Mouse (Mus musculus): ENCODE results near the gene Suds3. TPM values are rescaled to one million over a fixed set of nuclear protein-coding genes. Genes with fewer than 3 reads are reported as not detected.

Suds3 gene
- total and polyA plus RNA-seq, 2 experiments from 2014 or later = 68.1 to 83.4 TPM

DNA sequence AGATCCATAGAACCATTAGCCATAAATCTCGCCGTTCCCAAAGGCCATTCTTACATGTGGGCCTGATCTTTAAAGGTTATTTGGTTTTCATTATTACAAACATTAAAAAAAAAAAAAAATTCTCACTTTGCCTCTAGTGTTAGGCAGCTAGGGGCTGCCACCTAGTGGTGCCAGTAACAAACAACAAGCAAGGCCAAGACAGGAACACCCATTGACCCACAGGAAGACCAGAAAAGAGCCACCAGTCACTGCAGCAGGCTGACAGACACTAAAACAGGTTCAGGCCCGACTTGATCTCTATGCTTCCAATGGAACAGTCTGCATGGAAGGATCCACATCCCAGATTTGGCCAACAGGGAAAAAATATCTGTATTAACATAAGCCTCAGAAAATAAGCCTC, 19.2 kb downstream of the Suds3 start:
- WGBS = 49% methylated on average over 3 of the region's 3 CpGs
- TF ChIP-seq CTCF (IDR thresholded peaks at IDR 0.05; ENCODE audit: low read depth) = peak; percentile 91
- ATAC-seq (no peak), DNase-seq (ENCODE audit: low spot score) (peak; percentile 78)
- Histone ChIP-seq H3K4me3 (ENCODE audit: low read length) (no peak overlapping the region), H3K36me3 (ENCODE audit: insufficient read depth, low read length) (peaks cover 48% of the 10 kb centered on the region), H3K9me3 (ENCODE audit: low read length) (no peaks in the 10 kb centered on the region), H3K4me2 (ENCODE audit: low read depth, low read length) (no peak overlapping the region), H3K9ac (replicated peaks; ENCODE audit: low read length) (no peak overlapping the region), H3K27me3 (ENCODE audit: insufficient read depth, low read length) (no peaks in the 10 kb centered on the region), H3K27ac (no peak overlapping the region), H3K4me1 (ENCODE audit: insufficient read depth, low read length) (no peaks in the 10 kb centered on the region)

DNA sequence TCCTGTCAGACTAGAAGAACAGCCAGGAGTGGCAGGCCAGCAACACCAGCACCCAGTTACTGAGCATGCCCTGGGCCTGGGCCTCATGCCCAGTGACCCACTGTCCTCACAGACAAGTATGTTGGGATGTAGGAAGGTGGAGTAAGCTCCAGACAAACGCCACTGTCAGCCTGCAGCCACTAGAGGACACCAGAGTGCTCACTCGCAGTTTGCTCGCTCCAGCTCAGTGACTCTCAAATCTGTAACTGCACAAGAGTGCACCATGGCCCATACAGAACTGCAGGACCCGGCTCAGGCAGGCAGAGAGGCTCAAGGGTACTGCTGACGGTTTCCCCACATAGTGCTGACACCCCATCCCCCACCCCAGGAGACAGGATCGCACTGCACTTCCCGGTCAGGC, 21.5 kb downstream of the Suds3 start:
- H3K27ac ChIP-seq = no peak overlapping the region
- H3K27me3 ChIP-seq (ENCODE audit: insufficient read depth, low read length) = no peaks in the 10 kb centered on the region
- H3K36me3 ChIP-seq (ENCODE audit: insufficient read depth, low read length) = peaks cover 47% of the 10 kb centered on the region
- H3K4me2 ChIP-seq (ENCODE audit: low read depth, low read length) = no peak overlapping the region
- DNase-seq (ENCODE audit: low spot score) (peak; percentile 80), ATAC-seq (peak; percentile 77)
- H3K9me3 ChIP-seq (ENCODE audit: low read length) = no peaks in the 10 kb centered on the region
- no peak overlapping the region for H3K4me3 ChIP-seq (ENCODE audit: low read length)
- H3K4me1 ChIP-seq (ENCODE audit: insufficient read depth, low read length) = no peaks in the 10 kb centered on the region
- WGBS = 45% methylated on average over 7 of the region's 7 CpGs
- no peak overlapping the region for H3K9ac ChIP-seq (replicated peaks; ENCODE audit: low read length)
- TF ChIP-seq CTCF (IDR thresholded peaks at IDR 0.05; ENCODE audit: low read depth) = peak; percentile 89

DNA sequence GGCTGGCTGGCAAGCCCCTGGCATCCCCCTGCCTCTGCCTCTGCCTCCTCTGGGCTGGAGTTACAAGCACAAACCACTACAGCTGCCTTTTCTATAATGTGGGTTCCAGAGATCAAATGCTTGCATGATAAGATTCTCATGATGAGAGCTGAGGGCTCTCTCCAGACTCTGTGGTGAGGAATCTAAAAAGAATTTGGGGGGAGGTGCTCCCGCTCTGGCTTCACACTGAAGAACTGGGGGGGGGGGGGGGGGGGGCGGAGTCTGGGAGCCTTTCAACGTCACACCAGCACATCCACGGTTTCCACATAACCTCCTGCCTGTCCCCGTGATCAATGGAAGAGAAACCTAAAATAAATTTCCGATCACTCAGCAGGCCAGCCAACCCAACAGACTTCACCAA, 26.1 kb downstream of the Suds3 start:
- no peaks in the 10 kb centered on the region for H3K27me3 ChIP-seq (ENCODE audit: insufficient read depth, low read length)
- no peak overlapping the region for H3K4me2 ChIP-seq (ENCODE audit: low read depth, low read length)
- H3K4me3 ChIP-seq (ENCODE audit: low read length) = no peak overlapping the region
- no peak for DNase-seq (ENCODE audit: low spot score)
- peaks cover 11% of the 10 kb centered on the region; the same call in 1 of the 2 replicates for H3K4me1 ChIP-seq (ENCODE audit: insufficient read depth, low read length)
- H3K36me3 ChIP-seq (ENCODE audit: insufficient read depth, low read length) = peaks cover 30% of the 10 kb centered on the region
- H3K27ac ChIP-seq = no peak overlapping the region
- TF ChIP-seq CTCF (IDR thresholded peaks at IDR 0.05; ENCODE audit: low read depth) = no peak
- H3K9me3 ChIP-seq (ENCODE audit: low read length) = no peaks in the 10 kb centered on the region
- ATAC-seq = no peak
- H3K9ac ChIP-seq (replicated peaks; ENCODE audit: low read length) = no peak overlapping the region
- 37% methylated on average over 4 of the region's 6 CpGs for WGBS

DNA sequence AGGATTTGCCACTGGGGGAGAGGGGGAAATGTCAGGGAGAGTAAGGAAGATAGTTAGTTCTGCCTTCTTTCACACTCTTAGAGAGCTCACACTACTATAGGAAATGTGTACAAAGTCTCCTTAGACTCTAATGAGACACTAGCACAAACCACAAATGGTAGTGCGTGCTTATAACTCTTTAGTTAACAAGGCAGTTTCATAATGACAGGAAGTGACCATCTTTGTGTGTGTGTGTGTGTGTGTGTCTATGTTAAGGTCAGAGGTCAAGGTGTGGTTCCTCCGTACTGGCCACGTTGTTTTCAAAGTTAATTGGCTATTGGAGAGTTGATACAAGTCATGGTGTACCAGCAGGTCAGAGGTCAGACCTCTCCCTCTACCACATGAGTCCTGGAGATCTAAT, 26.8 kb downstream of the Suds3 start:
- no peak overlapping the region for H3K27ac ChIP-seq
- no peaks in the 10 kb centered on the region for H3K27me3 ChIP-seq (ENCODE audit: insufficient read depth, low read length)
- H3K4me2 ChIP-seq (ENCODE audit: low read depth, low read length) = no peak overlapping the region
- H3K36me3 ChIP-seq (ENCODE audit: insufficient read depth, low read length) = peaks cover 30% of the 10 kb centered on the region
- DNase-seq (ENCODE audit: low spot score) = no peak
- H3K4me1 ChIP-seq (ENCODE audit: insufficient read depth, low read length) = peaks cover 11% of the 10 kb centered on the region; the same call in 1 of the 2 replicates
- H3K4me3 ChIP-seq (ENCODE audit: low read length) = no peak overlapping the region
- no peak overlapping the region for H3K9ac ChIP-seq (replicated peaks; ENCODE audit: low read length)
- ATAC-seq = no peak
- no peak for TF ChIP-seq CTCF (IDR thresholded peaks at IDR 0.05; ENCODE audit: low read depth)
- H3K9me3 ChIP-seq (ENCODE audit: low read length) = no peaks in the 10 kb centered on the region
- WGBS = 60% methylated on average over 3 of the region's 3 CpGs

DNA sequence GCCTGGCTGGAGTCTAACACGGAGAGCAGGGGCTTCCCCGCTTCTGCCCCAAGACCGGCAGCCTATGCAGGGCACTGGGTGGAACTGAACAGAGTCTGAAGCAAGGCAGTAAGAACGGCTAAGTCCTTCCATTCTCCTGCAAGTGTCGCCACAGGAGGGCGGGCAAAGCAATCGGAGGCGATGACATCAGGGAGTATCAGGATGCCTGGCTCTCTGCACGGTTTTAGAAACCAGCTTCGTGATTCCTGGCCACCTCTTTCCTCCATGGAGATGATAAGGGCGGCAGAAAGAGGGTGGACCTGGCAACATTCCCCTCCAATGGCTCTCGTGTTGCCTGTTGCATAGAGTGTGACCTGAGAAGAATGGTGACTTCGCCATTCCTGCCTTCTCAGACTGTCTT, 28.2 kb downstream of the Suds3 start:
- H3K27ac ChIP-seq = peak overlapping the region; percentile 11; the same call in 1 of the 2 replicates
- H3K4me3 ChIP-seq (ENCODE audit: low read length) = peak overlapping the region; percentile 16; the same call in 1 of the 2 replicates
- H3K27me3 ChIP-seq (ENCODE audit: insufficient read depth, low read length) = no peaks in the 10 kb centered on the region
- DNase-seq (ENCODE audit: low spot score) (peak; percentile 68), ATAC-seq (peak; percentile 71)
- peak overlapping the region; percentile 13; the same call in 1 of the 2 replicates for H3K9ac ChIP-seq (replicated peaks; ENCODE audit: low read length)
- H3K36me3 ChIP-seq (ENCODE audit: insufficient read depth, low read length) = peaks cover 18% of the 10 kb centered on the region
- 7% methylated on average over 13 of the region's 13 CpGs for WGBS
- no peaks in the 10 kb centered on the region for H3K9me3 ChIP-seq (ENCODE audit: low read length)
- H3K4me2 ChIP-seq (ENCODE audit: low read depth, low read length) = peak overlapping the region; percentile 47
- TF ChIP-seq CTCF (IDR thresholded peaks at IDR 0.05; ENCODE audit: low read depth) = peak; percentile 60
- peaks cover 11% of the 10 kb centered on the region; the same call in 1 of the 2 replicates for H3K4me1 ChIP-seq (ENCODE audit: insufficient read depth, low read length)

DNA sequence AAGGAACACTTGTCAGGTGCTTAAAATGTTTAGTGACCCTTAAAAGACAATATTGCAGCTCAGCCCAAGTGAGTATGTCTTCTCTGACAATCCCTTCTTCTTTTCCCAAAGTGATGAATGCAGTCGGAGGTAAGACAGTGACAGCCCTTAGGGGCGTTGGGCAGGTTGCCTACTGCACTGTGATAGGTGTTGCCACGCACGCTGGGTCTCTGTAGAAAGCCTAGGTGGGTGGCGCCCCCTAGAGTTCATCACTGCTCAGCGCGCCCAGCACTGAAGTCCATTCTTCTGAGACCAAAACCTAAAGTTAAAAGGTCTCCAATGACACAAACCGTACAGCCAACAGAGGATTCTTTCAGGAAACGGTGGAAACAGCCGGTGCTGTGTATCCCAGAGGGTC, 46.4 kb downstream of the Suds3 start:
- TF ChIP-seq CTCF (IDR thresholded peaks at IDR 0.05; ENCODE audit: low read depth) = peak; percentile 85
- Histone ChIP-seq H3K27ac (no peak overlapping the region), H3K36me3 (ENCODE audit: insufficient read depth, low read length) (no peaks in the 10 kb centered on the region), H3K4me1 (ENCODE audit: insufficient read depth, low read length) (no peaks in the 10 kb centered on the region), H3K9ac (replicated peaks; ENCODE audit: low read length) (no peak overlapping the region), H3K9me3 (ENCODE audit: low read length) (no peaks in the 10 kb centered on the region), H3K27me3 (ENCODE audit: insufficient read depth, low read length) (no peaks in the 10 kb centered on the region), H3K4me2 (ENCODE audit: low read depth, low read length) (peak overlapping the region; percentile 46), H3K4me3 (ENCODE audit: low read length) (peak overlapping the region; percentile 12; the same call in 1 of the 2 replicates)
- WGBS = 21% methylated on average over 10 of the region's 10 CpGs
- DNase-seq (ENCODE audit: low spot score) (peak; percentile 88), ATAC-seq (peak; percentile 78; the same call in 1 of the 2 replicates)

DNA sequence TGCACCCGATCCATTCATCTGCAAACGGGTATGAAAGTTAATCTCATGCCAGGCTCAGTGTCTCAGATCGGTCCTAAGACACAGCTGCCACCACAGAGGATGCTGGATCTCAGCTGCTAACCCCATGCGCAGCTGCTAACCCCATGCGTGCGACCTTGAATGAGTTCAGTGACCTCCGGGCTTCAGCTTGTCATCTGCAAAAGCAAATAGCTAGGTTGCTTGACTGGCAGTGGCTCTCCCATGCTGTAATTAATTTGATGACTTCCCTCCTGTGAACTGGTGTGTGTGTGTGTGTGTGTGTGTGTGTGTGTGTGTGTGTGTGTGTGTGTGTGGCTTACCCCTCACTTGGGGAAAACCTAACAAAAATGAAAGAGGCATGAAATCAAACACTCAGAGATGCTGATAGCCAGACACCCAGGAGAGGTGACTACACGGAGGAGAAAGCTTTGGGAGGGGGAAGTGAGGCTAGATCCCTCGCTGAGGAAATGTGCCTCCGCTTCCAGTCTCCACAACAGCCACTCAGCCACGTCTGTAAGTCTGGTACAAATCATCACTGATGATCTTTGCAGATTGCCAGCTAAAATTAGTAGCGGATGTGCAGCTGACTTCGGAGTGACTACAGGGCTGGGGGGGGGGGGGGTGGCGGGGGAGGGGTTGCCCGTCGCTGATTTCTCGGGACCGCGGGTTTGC, 47.0 kb downstream of the Suds3 start:
- Histone ChIP-seq H3K9me3 (ENCODE audit: low read length) (no peaks in the 10 kb centered on the region), H3K9ac (replicated peaks; ENCODE audit: low read length) (no peak overlapping the region), H3K4me3 (ENCODE audit: low read length) (peak overlapping the region; percentile 12; the same call in 1 of the 2 replicates), H3K4me2 (ENCODE audit: low read depth, low read length) (peak overlapping the region; percentile 46), H3K27me3 (ENCODE audit: insufficient read depth, low read length) (no peaks in the 10 kb centered on the region), H3K36me3 (ENCODE audit: insufficient read depth, low read length) (no peaks in the 10 kb centered on the region), H3K4me1 (ENCODE audit: insufficient read depth, low read length) (no peaks in the 10 kb centered on the region), H3K27ac (no peak overlapping the region)
- peak; percentile 43; the same call in 1 of the 2 replicates for ATAC-seq
- TF ChIP-seq CTCF (IDR thresholded peaks at IDR 0.05; ENCODE audit: low read depth) = no peak
- 20% methylated on average over 17 of the region's 19 CpGs for WGBS
- DNase-seq (ENCODE audit: low spot score) = peak; percentile 62

All from hindbrain, postnatal 0 days (tissue).